12 mouse cellular contexts compared by ENCODE assay signal in genomic region chr7:78803841-78804240, GRCm38 (mm10). TPM values are rescaled to one million over a fixed set of nuclear protein-coding genes. Genes with fewer than 3 reads are reported as not detected.
A peak's percentile ranks its signal among the peaks of the same experiment; 100 is the strongest.
DNase-seq lines count a peak whose midpoint lies in the region; ATAC-seq and TF ChIP-seq lines count a peak whose summit lies in the region.
"Had no signal": no experiment of that assay in that cellular context is flagged by ENCODE, and none has a peak within 500 bp of the region (broad histone marks: within the 10 kb centered on the region; RNA-seq: fewer than 3 reads in every experiment).

No protein-coding gene starts in this region.

- TF ChIP-seq EP300 in heart, adult 2 months (IDR thresholded peaks at IDR 0.05; ENCODE audit: insufficient read depth, low read depth, low read length): no peak

- no peaks in the 10 kb centered on the region for H3K36me3 ChIP-seq in heart, adult 2 months (ENCODE audit: control insufficient read depth, insufficient read depth, low read length)
- no peaks in the 10 kb centered on the region for H3K36me3 ChIP-seq in midbrain, embryonic 14.5 days (ENCODE audit: control insufficient read depth, insufficient read depth, low read length)
- H3K36me3 ChIP-seq: heart, embryonic 13.5 days; liver, embryonic 15.5 days; neural tube, embryonic 13.5 days had no signal

- H3K9me3 ChIP-seq in midbrain, embryonic 14.5 days (ENCODE audit: control insufficient read depth, low read length): no peaks in the 10 kb centered on the region
- H3K9me3 ChIP-seq: heart, embryonic 13.5 days; liver, embryonic 15.5 days; neural tube, embryonic 13.5 days had no signal

- TF ChIP-seq POLR2A in heart, adult 2 months (IDR thresholded peaks at IDR 0.05; ENCODE audit: insufficient read depth, low read depth, low read length): no peak

- no peaks in the 10 kb centered on the region for H3K79me2 ChIP-seq in heart, adult 2 months (replicated peaks; ENCODE audit: control insufficient read depth, insufficient read depth, low read length)

- H3K4me3 ChIP-seq in heart, adult 2 months: no peak overlapping the region
- no peak overlapping the region for H3K4me3 ChIP-seq in midbrain, embryonic 14.5 days (replicated peaks; ENCODE audit: low read depth, low read length)
- H3K4me3 ChIP-seq: heart, embryonic 13.5 days; liver, embryonic 15.5 days; neural tube, embryonic 13.5 days had no signal

- H3K9ac ChIP-seq in heart, adult 2 months (ENCODE audit: low read depth, low read length): no peak overlapping the region
- no peak overlapping the region for H3K9ac ChIP-seq in midbrain, embryonic 14.5 days (replicated peaks; ENCODE audit: low read length)
- H3K9ac ChIP-seq: heart, embryonic 13.5 days; liver, embryonic 15.5 days; neural tube, embryonic 13.5 days had no signal

- no peaks in the 10 kb centered on the region for H3K27me3 ChIP-seq in heart, adult 2 months (ENCODE audit: control insufficient read depth, insufficient read depth, low read length)
- H3K27me3 ChIP-seq in midbrain, embryonic 14.5 days (ENCODE audit: control insufficient read depth, insufficient read depth, low read length): no peaks in the 10 kb centered on the region
- H3K27me3 ChIP-seq: liver, embryonic 15.5 days; neural tube, embryonic 13.5 days had no signal

- TF ChIP-seq CTCF in heart, adult 2 months (IDR thresholded peaks at IDR 0.05): no peak

- DNase-seq in heart, postnatal 4 days: peak; percentile 31
- DNase-seq in heart, adult 2 months: no peak
- DNase-seq in CD4-positive helper T cell, adult 2 months (ENCODE audit: low read depth, low spot score): peak; percentile 40
- peak; percentile 20 for DNase-seq in lung, postnatal 36 days
- no peak for DNase-seq in left cerebral cortex, postnatal 25 days (ENCODE audit: low spot score in 2 of 2)
- DNase-seq in midbrain, embryonic 14.5 days: no peak
- no peak for DNase-seq in retina, embryonic 14.5 days (ENCODE audit: low spot score)

- H3K4me2 ChIP-seq in midbrain, embryonic 14.5 days (ENCODE audit: low read length): no peak overlapping the region
- H3K4me2 ChIP-seq: heart, embryonic 13.5 days; liver, embryonic 15.5 days; neural tube, embryonic 13.5 days had no signal

- 53% methylated on average over 3 of the region's 3 CpGs for WGBS in heart, adult 2 months
- WGBS in midbrain, embryonic 14.5 days: 88% methylated on average over 3 of the region's 3 CpGs

- H3K27ac ChIP-seq in heart, adult 2 months: no peak overlapping the region
- no peak overlapping the region for H3K27ac ChIP-seq in midbrain, embryonic 14.5 days (replicated peaks; ENCODE audit: low read depth, low read length)
- H3K27ac ChIP-seq: heart, embryonic 13.5 days; liver, embryonic 15.5 days; neural tube, embryonic 13.5 days had no signal

- peak; percentile 48 to 67 for ATAC-seq in hematopoietic stem cell, adult 5-6 weeks (replicated peaks in 1 of 2; ENCODE audit: insufficient read depth in 1 of 2, low FRiP score in 2 of 2, low TSS enrichment in 1 of 2, low read depth in 1 of 2, poor library complexity in 2 of 2, severe bottlenecking in 2 of 2)
- ATAC-seq in midbrain, embryonic 14.5 days (ENCODE audit: low FRiP score, low TSS enrichment): no peak
- ATAC-seq: forebrain, embryonic 14.5 days had no signal

- H3K4me1 ChIP-seq in heart, adult 2 months (ENCODE audit: control insufficient read depth, insufficient read depth, low read length): no peaks in the 10 kb centered on the region
- H3K4me1 ChIP-seq in midbrain, embryonic 14.5 days (ENCODE audit: control insufficient read depth, insufficient read depth, low read length): peaks cover under 1% of the 10 kb centered on the region; the same call in 1 of the 2 replicates

- intact Hi-C loops in heart, adult 2 months (cut with DNase I): no loop called here
- intact Hi-C loops in left cerebral cortex, postnatal 25 days (cut with DNase I): no loop called here

RNA-seq across cellular contexts. Expression of gene Mrpl46, which starts 20.5 kb away (rescaled TPM):
- 10 to 100 TPM; 43.4 to 45.1 TPM for total RNA-seq in heart, postnatal 4 days (2021)
- 10 to 100 TPM; 48.6 to 52.0 TPM for total RNA-seq in heart, adult 2 months (2021)
- polyA plus RNA-seq in heart, adult 2 months (2012; rRNA removed): 27.4 and 31.7 TPM in 2 replicates
- 42.5 and 53.4 TPM in 2 replicates for total RNA-seq in hematopoietic stem cell, adult 5-6 weeks (2017)
- 10 to 100 TPM; 31.6 to 36.7 TPM for total RNA-seq in left cerebral cortex, postnatal 25 days (2021)
- 55.9 and 60.6 TPM in 2 replicates for polyA plus RNA-seq in midbrain, embryonic 14.5 days (2014; fragmentation: Nextera tagmentation; extraction: Ambion mirVana)

RNA-seq across cellular contexts. Expression of gene Mrps11, which starts 20.9 kb away (rescaled TPM):
- 10 to 100 TPM; 45.5 to 54.2 TPM for total RNA-seq in heart, postnatal 4 days (2021)
- total RNA-seq in heart, adult 2 months (2021): 10 to 100 TPM; 40.5 to 40.6 TPM
- polyA plus RNA-seq in heart, adult 2 months (2012; rRNA removed): 38.0 and 50.0 TPM in 2 replicates
- total RNA-seq in hematopoietic stem cell, adult 5-6 weeks (2017): 25.7 and 47.2 TPM in 2 replicates
- total RNA-seq in left cerebral cortex, postnatal 25 days (2021): 10 to 100 TPM; 33.3 to 38.5 TPM
- polyA plus RNA-seq in midbrain, embryonic 14.5 days (2014; fragmentation: Nextera tagmentation; extraction: Ambion mirVana): 64.0 and 74.8 TPM in 2 replicates

RNA-seq across cellular contexts. Expression of gene Det1, which starts 43.2 kb away (rescaled TPM):
- total RNA-seq in heart, postnatal 4 days (2021): 1 to 10 TPM; 6.1 to 8.6 TPM
- 10 to 100 TPM; 13.2 to 13.8 TPM for total RNA-seq in heart, adult 2 months (2021)
- 14.6 and 18.3 TPM in 2 replicates for polyA plus RNA-seq in heart, adult 2 months (2012; rRNA removed)
- total RNA-seq in hematopoietic stem cell, adult 5-6 weeks (2017): 18.8 and 22.1 TPM in 2 replicates
- total RNA-seq in left cerebral cortex, postnatal 25 days (2021): 1 to 10 TPM; 5.4 to 5.9 TPM
- polyA plus RNA-seq in midbrain, embryonic 14.5 days (2014; fragmentation: Nextera tagmentation; extraction: Ambion mirVana): 12.3 and 14.9 TPM in 2 replicates

Comparison
In these comparisons a context has a peak if more than half of its experiments do, and no peak if none do; other contexts are left out.
1. DNase-seq: peak in heart, postnatal 4 days (single experiment), CD4-positive helper T cell, adult 2 months (single experiment) and lung, postnatal 36 days (single experiment); none in heart, adult 2 months (0 of 2), left cerebral cortex, postnatal 25 days (0 of 2), midbrain, embryonic 14.5 days (single experiment) and retina, embryonic 14.5 days (single experiment).